Mouse (Mus musculus) ovary, postnatal 14 days (tissue): ENCODE results near the gene Dcaf6.
A peak's percentile ranks its signal among the peaks of the same experiment; 100 is the strongest.
"Not testable (repeated sequence)": the region's sequence is repeated elsewhere in the genome, so short reads cannot be mapped to it uniquely, and the experiment has no call there.

Source experiments
- DNase-seq: peaks from one replicate; pipeline ENCODE4 v3.0.0; 2022; ENCODE audit warnings: low spot score

Gene Dcaf6

GRCm38 (mm10) chr1:165421357-165421915 lies 38.8 kb downstream of the Dcaf6 start:
- no peak for DNase-seq

GRCm38 (mm10) chr1:165396401-165396805 lies 63.9 kb downstream of the Dcaf6 start:
- DNase-seq = no peak

GRCm38 (mm10) chr1:165395940-165396339 lies 64.3 kb downstream of the Dcaf6 start:
- no peak for DNase-seq

GRCm38 (mm10) chr1:165394836-165395235 lies 65.4 kb downstream of the Dcaf6 start:
- DNase-seq = no peak

GRCm38 (mm10) chr1:165393033-165393432 lies 67.2 kb downstream of the Dcaf6 start:
- no peak for DNase-seq

GRCm38 (mm10) chr1:165388716-165389115 lies 71.6 kb downstream of the Dcaf6 start:
- peak; percentile 17 for DNase-seq

- no peak for DNase-seq
These were observed 73.8 kb downstream of the Dcaf6 start for GRCm38 (mm10) chr1:165386525-165386923.

- no peak for DNase-seq
These were observed 74.3 kb downstream of the Dcaf6 start for GRCm38 (mm10) chr1:165385810-165386524.

- DNase-seq = no peak
These were observed 86.4 kb downstream of the Dcaf6 start for GRCm38 (mm10) chr1:165373839-165374238.

- DNase-seq = no peak
These were observed 89.3 kb downstream of the Dcaf6 start for GRCm38 (mm10) chr1:165370990-165371389.

- no peak for DNase-seq
These were observed 95.2 kb downstream of the Dcaf6 start for GRCm38 (mm10) chr1:165365057-165365456.

GRCm38 (mm10) chr1:165363271-165363670 lies 97.0 kb downstream of the Dcaf6 start:
- no peak for DNase-seq

- no peak for DNase-seq
These were observed 103.9 kb downstream of the Dcaf6 start for GRCm38 (mm10) chr1:165356347-165356746.

- DNase-seq = no peak
These were observed 111.6 kb downstream of the Dcaf6 start for GRCm38 (mm10) chr1:165348627-165349026.

- DNase-seq = no peak
These were observed 115.8 kb downstream of the Dcaf6 start for GRCm38 (mm10) chr1:165344453-165344852.

- no peak for DNase-seq
These were observed 118.1 kb downstream of the Dcaf6 start for GRCm38 (mm10) chr1:165342126-165342525.

- no peak for DNase-seq
These were observed 127.5 kb downstream of the Dcaf6 start for GRCm38 (mm10) chr1:165332797-165333196.

GRCm38 (mm10) chr1:165330859-165331258 lies 129.4 kb downstream of the Dcaf6 start:
- DNase-seq = no peak

GRCm38 (mm10) chr1:165328384-165329289 lies 131.6 kb downstream of the Dcaf6 start:
- not testable (repeated sequence) for DNase-seq

GRCm38 (mm10) chr1:165327831-165328230 lies 132.4 kb downstream of the Dcaf6 start:
- DNase-seq = no peak

- DNase-seq = no peak
These were observed 132.9 kb downstream of the Dcaf6 start for GRCm38 (mm10) chr1:165327370-165327769.

- DNase-seq = no peak
These were observed 137.3 kb downstream of the Dcaf6 start for GRCm38 (mm10) chr1:165322934-165323333.

- no peak for DNase-seq
These were observed 138.4 kb downstream of the Dcaf6 start for GRCm38 (mm10) chr1:165321891-165322290.
